ENCODE assay signal across 9 mouse cellular contexts in genomic region chr9:46353992-46354391, GRCm38 (mm10). TPM values are rescaled to one million over a fixed set of nuclear protein-coding genes. Genes with fewer than 3 reads are reported as not detected.
A peak's percentile ranks its signal among the peaks of the same experiment; 100 is the strongest.
DNase-seq lines count a peak whose midpoint lies in the region; ATAC-seq and TF ChIP-seq lines count a peak whose summit lies in the region.
"Had no signal": no experiment of that assay in that cellular context is flagged by ENCODE, and none has a peak within 500 bp of the region (broad histone marks: within the 10 kb centered on the region; RNA-seq: fewer than 3 reads in every experiment).

No protein-coding gene starts in this region.

- DNase-seq in 416B (ENCODE audit: low read depth) = peak; percentile 72
- DNase-seq in cerebellum, adult 8-10 months = peak; percentile 76
- DNase-seq in kidney, adult 8-10 months = peak; percentile 35 to 53
- peak; percentile 49 for DNase-seq in liver, postnatal 0 days
- DNase-seq in ovary, postnatal 10 days (ENCODE audit: low spot score) = peak; percentile 7
- no peak for DNase-seq in gastrocnemius, adult 8-10 months (ENCODE audit: low spot score in 2 of 2)

- H3K4me3 ChIP-seq in E14TG2a.4 (replicated peaks; ENCODE audit: low read length) = no peak overlapping the region
- H3K4me3 ChIP-seq in liver, postnatal 0 days (ENCODE audit: low read depth, low read length) = no peak overlapping the region

- peaks cover 28% of the 10 kb centered on the region for H3K27me3 ChIP-seq in E14TG2a.4 (ENCODE audit: insufficient read depth, low read length)
- H3K27me3 ChIP-seq in liver, postnatal 0 days (ENCODE audit: insufficient read depth, low read length) = peaks cover 3% of the 10 kb centered on the region; the same call in 1 of the 2 replicates

- H3K27ac ChIP-seq in liver, postnatal 0 days (ENCODE audit: low read depth) = no peak overlapping the region

- H3K36me3 ChIP-seq in E14TG2a.4 (ENCODE audit: insufficient read depth, low read length) = no peaks in the 10 kb centered on the region
- no peaks in the 10 kb centered on the region for H3K36me3 ChIP-seq in liver, postnatal 0 days (replicated peaks; ENCODE audit: insufficient read depth, low read length)

- peaks cover 39% of the 10 kb centered on the region for H3K4me1 ChIP-seq in E14TG2a.4 (replicated peaks; ENCODE audit: low read depth, low read length)
- no peaks in the 10 kb centered on the region for H3K4me1 ChIP-seq in liver, postnatal 0 days (ENCODE audit: insufficient read depth)

- 2% methylated on average over 3 of the region's 3 CpGs for WGBS in liver, postnatal 0 days (ENCODE audit: insufficient replicate concordance)

- TF ChIP-seq EP300 in liver, postnatal 0 days (IDR thresholded peaks at IDR 0.05; ENCODE audit: low read depth) = no peak

- peak; percentile 83 for ATAC-seq in frontal cortex, adult (ENCODE audit: low TSS enrichment)
- no peak for ATAC-seq in liver, postnatal 0 days

- H3K9ac ChIP-seq in liver, postnatal 0 days (replicated peaks) = no peak overlapping the region

- H3K4me2 ChIP-seq in liver, postnatal 0 days (ENCODE audit: low read depth, low read length) = no peak overlapping the region

- H3K9me3 ChIP-seq in E14TG2a.4 (ENCODE audit: low read length) = no peaks in the 10 kb centered on the region
- no peaks in the 10 kb centered on the region for H3K9me3 ChIP-seq in liver, postnatal 0 days (ENCODE audit: low read length)

- peak; percentile 68 for TF ChIP-seq CTCF in E14TG2a.4 (conservative IDR thresholded peaks at IDR 0.05; ENCODE audit: low read length)
- TF ChIP-seq CTCF in liver, postnatal 0 days (IDR thresholded peaks at IDR 0.05; ENCODE audit: low read depth) = peak; percentile 84

RNA-seq across cellular contexts. Expression of gene 4931429L15Rik, which starts 34.2 kb away (rescaled TPM):
- polyA plus RNA-seq in liver, postnatal 0 days (2015; fragmentation: Nextera tagmentation; extraction: Ambion mirVana) = not detected in 2 replicates
- not detected for total RNA-seq in gastrocnemius, adult 8-10 months (2022)
- polyA plus RNA-seq: heart, embryonic 14.5 days had no signal

Comparison
In these comparisons a context has a peak if more than half of its experiments do, and no peak if none do; other contexts are left out.
1. DNase-seq: peak in 416B (single experiment), cerebellum, adult 8-10 months (single experiment), kidney, adult 8-10 months (2 of 2), liver, postnatal 0 days (single experiment) and ovary, postnatal 10 days (single experiment); none in gastrocnemius, adult 8-10 months (0 of 2).